Mouse (Mus musculus) embryonic facial prominence, embryonic 15.5 days (tissue): Measurements from ENCODE around the gene Rps28. TPM values are rescaled to one million over a fixed set of nuclear protein-coding genes. Genes with fewer than 3 reads are reported as not detected.

Experiments used
- ATAC-seq: fragments of 200-750 bp; cut with Nextera tagmentation; 2 replicates; pipeline ENCODE4 v1.8.0; 2017; ENCODE audit warnings: low read depth, moderate TSS enrichment; ENCODE audit not compliant: insufficient number of reproducible peaks, low FRiP score, low TSS enrichment
- H3K27ac ChIP-seq: fragments of 300-500 bp; sonication (generic); replicated peaks from 2 replicates; pipeline ENCODE4 v1.5.1; 2015; ENCODE audit warnings: mild to moderate bottlenecking, inconsistent platforms
- H3K27me3 ChIP-seq: fragments of 300-500 bp; sonication (generic); 2 replicates; pipeline ENCODE4 v1.6.1; 2015; ENCODE audit warnings: inconsistent platforms
- H3K36me3 ChIP-seq: fragments of 300-500 bp; sonication (generic); 2 replicates; pipeline ENCODE4 v1.6.1; 2015; ENCODE audit warnings: mild to moderate bottlenecking, inconsistent platforms
- H3K4me1 ChIP-seq: fragments of 300-500 bp; sonication (generic); 2 replicates; pipeline ENCODE4 v1.6.1; 2015; ENCODE audit warnings: inconsistent platforms
- H3K4me2 ChIP-seq: fragments of 300-500 bp; sonication (generic); replicated peaks from 2 replicates; pipeline ENCODE4 v1.6.1; 2015; ENCODE audit warnings: mild to moderate bottlenecking, inconsistent platforms
- H3K4me3 ChIP-seq: fragments of 300-500 bp; sonication (generic); replicated peaks from 2 replicates; pipeline ENCODE4 v1.5.1; 2015; ENCODE audit warnings: mild to moderate bottlenecking, inconsistent platforms
- H3K9ac ChIP-seq: fragments of 300-500 bp; sonication (generic); 2 replicates; pipeline ENCODE4 v1.6.1; 2015; ENCODE audit warnings: inconsistent platforms
- H3K9me3 ChIP-seq: fragments of 300-500 bp; sonication (generic); replicated peaks from 2 replicates; pipeline ENCODE4 v1.6.1; 2016; ENCODE audit warnings: inconsistent platforms
- WGBS: fragments of 180-500 bp; shearing (Covaris S2); methylation state at CpG from one replicate; pipeline ENCODE4 v1.1.7; 2015; 5-methylcytosine and 5-hydroxymethylcytosine counted together
- polyA plus RNA-seq: library from polyadenylated mRNA; unstranded; fragments of >200 nt; fragmentation: Nextera tagmentation; extraction: Ambion mirVana; gene quantifications from 2 replicates; pipeline ENCODE4 v1.2.1, GENCODE M21; 2015

The Rps28 gene
- polyA plus RNA-seq, 1 experiment from 2014 or later: 998 TPM

DNA sequence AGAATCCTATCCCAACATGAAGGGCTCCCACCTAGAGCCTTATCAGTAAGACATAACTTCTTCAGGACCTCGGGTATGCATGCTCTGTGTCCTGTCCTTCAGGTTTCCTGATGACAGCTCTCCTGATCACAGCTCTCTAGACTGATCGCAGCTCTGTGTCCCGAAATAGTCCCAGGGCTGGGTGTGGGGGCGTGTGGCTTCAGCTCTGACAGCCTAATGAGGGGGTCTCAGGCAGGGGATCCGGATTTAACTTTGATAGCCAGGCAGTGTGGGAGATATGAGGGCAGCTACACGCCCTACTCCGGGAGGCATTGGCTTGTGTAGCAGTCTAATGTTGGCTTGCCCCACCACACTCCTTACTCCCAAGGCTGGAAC, 13.2 kb downstream of the Rps28 start:
- H3K27ac ChIP-seq: no peak overlapping the region; the same call in 1 of the 2 replicates
- no peaks in the 10 kb centered on the region for H3K9me3 ChIP-seq
- H3K27me3 ChIP-seq: no peaks in the 10 kb centered on the region
- H3K4me3 ChIP-seq: peak overlapping the region; percentile 57
- 0 out of 2 replicates have a peak overlapping the region, but pooled peaks have one; percentile 40 for H3K9ac ChIP-seq
- peak overlapping the region; percentile 92 for H3K4me2 ChIP-seq
- no peaks in the 10 kb centered on the region for H3K36me3 ChIP-seq
- 15% methylated on average over 7 of the region's 7 CpGs for WGBS
- no peak for ATAC-seq
- peaks cover 11% of the 10 kb centered on the region for H3K4me1 ChIP-seq

DNA sequence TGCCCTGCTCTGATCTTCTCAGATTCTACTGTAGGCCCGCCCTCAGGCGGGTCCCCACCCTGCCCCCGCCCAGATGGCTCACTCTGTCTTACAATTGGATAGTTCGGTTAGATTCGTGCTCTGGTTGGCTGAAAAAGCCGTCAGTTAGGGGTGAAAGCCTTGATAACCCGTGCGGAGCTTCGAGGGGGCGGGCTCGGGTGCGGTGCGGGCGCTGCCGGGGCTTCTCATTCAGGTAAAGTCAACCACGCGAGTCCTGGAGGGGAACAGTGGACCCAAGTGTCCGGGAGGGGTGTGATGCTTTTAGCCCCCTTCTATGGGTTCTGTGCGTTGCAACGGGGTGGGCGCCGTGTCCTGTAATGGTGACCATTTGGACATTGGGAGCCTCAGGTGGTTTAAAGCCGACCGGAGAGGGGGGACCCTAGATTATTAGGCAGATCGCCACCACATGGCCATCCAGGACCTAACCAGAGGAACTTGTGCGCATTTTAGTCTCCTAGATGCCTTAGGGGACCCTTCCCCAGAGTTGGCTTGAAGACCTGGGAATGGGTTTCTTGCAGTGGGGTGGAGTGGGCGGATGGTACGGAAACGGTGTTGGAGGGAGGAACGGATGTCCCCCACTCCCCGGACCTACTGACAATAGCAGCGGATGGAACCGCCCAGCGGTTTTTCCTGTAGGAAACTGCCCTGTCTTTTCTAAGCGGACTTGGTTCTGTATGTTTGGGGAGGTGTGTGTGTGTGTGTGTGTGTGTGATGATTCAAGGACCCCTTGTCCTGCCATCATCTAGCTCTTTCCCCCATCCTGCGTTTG, 13.8 kb downstream of the Rps28 start, which contains the start of gene Kank3:
Gene Kank3 (plus strand): TSS at position 186 of the 808 bp plus-strand sequence.
- WGBS: under 1% methylated on average over 36 of the region's 36 CpGs

DNA sequence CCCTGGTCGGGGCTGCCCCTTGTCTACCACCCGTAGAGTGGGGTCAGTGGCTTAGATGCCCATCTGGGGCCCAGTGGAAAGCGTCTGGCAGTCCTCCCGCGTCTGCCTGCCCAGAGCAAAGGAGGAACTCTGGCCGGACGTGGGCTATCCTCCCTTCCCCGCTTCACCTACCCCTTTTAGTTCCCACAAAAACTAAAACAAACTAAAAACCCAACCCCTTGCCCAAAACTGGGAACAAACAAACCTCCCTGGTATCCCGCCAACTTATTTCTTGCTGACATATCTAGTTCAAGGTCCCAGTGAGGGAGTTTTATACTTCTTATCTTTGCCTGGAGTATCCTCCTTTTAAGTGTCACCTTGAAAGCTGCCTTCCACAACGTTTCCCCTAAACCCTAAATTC, 16.2 kb downstream of the Rps28 start:
- no peaks in the 10 kb centered on the region for H3K36me3 ChIP-seq
- H3K4me1 ChIP-seq: peaks cover 11% of the 10 kb centered on the region
- ATAC-seq: no peak
- H3K27ac ChIP-seq: no peak overlapping the region
- H3K4me3 ChIP-seq: no peak overlapping the region
- no peak overlapping the region for H3K9ac ChIP-seq
- H3K4me2 ChIP-seq: no peak overlapping the region
- H3K27me3 ChIP-seq: no peaks in the 10 kb centered on the region
- WGBS: 34% methylated on average over 10 of the region's 10 CpGs
- no peaks in the 10 kb centered on the region for H3K9me3 ChIP-seq

More for the DNA sequence above, 13.8 kb downstream of the Rps28 start, which contains the start of gene Kank3:
- Histone ChIP-seq H3K27me3 (no peaks in the 10 kb centered on the region), H3K9me3 (no peaks in the 10 kb centered on the region), H3K27ac (no peak within 1 kb of the TSS; the same call in 1 of the 2 replicates), H3K4me3 (peak within 1 kb of the TSS; percentile 57), H3K36me3 (no peaks in the 10 kb centered on the region), H3K4me1 (peaks cover 11% of the 10 kb centered on the region), H3K4me2 (peak within 1 kb of the TSS; percentile 92), H3K9ac (peak within 1 kb of the TSS; percentile 40; the same call in 1 of the 2 replicates)
- ATAC-seq: peak; percentile 95

DNA sequence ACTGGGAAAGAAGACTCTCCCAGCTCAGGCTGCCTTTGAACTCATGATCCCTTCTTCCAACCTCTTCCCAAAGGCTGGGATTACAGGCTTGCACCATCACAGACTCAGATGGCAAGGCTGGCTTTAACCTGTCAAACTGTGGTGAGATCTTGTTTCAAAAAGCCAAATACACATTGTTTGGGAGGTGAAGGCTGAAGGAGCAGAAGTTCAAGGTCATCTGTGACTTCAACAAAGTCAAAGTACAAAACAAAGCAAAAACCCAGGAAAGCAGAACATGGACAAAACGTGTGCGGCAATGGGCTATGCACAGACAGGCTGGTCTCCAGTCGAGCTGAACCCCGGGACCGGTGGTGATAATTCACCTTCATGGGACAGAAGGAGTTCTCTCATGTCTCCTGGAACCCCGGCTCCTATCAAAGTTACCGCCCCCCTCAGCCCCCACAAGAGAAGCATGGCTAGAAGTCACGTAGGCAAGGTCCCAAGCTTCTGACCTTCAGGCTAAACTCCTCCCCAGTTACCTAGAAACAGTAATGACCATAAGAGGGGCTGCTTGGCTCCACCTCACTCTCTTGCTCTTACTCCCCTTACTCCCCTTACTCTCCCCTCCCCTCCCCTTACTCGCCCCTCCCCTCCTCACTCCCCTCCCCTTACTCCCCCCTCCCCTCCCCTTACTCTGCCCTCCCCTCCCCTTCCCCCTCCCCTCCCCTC, 17.0 kb downstream of the Rps28 start:
- 54% methylated on average over 8 of the region's 9 CpGs for WGBS
- H3K4me3 ChIP-seq: no peak overlapping the region
- ATAC-seq: no peak
- H3K36me3 ChIP-seq: no peaks in the 10 kb centered on the region
- H3K27ac ChIP-seq: no peak overlapping the region
- H3K9ac ChIP-seq: no peak overlapping the region
- no peak overlapping the region for H3K4me2 ChIP-seq
- H3K4me1 ChIP-seq: peaks cover 11% of the 10 kb centered on the region
- no peaks in the 10 kb centered on the region for H3K27me3 ChIP-seq
- no peaks in the 10 kb centered on the region for H3K9me3 ChIP-seq

DNA sequence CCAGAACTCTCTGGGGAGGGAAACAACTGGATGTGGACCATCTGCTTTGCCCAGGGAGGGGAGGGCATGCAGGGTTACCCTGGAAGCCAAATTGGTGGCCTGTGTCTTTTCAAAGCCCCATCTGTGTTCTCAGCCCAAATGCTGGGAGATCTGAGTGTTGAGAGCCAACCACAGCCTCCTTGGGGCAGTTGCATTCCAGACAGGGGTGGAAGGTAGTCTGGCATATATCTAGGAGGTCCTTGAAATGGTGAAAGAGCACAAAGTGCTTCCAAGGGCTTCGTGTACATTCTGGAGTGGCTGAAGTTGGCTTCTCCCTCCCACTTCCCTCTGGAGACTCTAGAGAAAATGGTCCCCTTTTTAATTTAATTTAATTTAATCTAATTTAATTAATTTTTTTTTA, 19.6 kb downstream of the Rps28 start:
- H3K27ac ChIP-seq: no peak overlapping the region
- no peak for ATAC-seq
- 40% methylated on average over 1 of the region's 1 CpGs for WGBS

DNA sequence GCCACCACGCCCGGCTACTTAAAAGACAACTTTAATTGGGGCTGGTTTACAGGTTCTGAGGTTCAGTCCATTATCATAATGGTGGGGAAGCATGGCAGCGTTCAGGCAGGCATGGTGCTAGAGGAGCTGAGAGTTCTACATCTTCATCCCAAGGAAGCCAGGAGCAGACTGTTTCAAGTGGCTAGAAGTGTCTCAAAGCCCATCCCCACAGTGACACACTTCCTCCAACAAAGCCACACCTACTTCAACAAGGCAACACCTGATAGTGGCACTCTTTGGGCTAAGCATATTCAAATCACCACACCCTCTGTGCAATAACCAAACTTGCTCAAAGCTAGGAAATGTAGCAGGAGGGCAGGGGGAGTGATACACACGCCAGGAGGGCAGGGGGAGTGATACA, 20.2 kb downstream of the Rps28 start:
- Histone ChIP-seq H3K9me3 (no peaks in the 10 kb centered on the region), H3K4me3 (no peak overlapping the region), H3K27me3 (no peaks in the 10 kb centered on the region), H3K9ac (no peak overlapping the region), H3K4me1 (no peaks in the 10 kb centered on the region), H3K4me2 (no peak overlapping the region), H3K36me3 (no peaks in the 10 kb centered on the region), H3K27ac (no peak overlapping the region)
- no peak for ATAC-seq
- 53% methylated on average over 4 of the region's 4 CpGs for WGBS

More for the DNA sequence above, 19.6 kb downstream of the Rps28 start:
- H3K9me3 ChIP-seq: no peaks in the 10 kb centered on the region
- H3K4me2 ChIP-seq: no peak overlapping the region
- H3K4me1 ChIP-seq: no peaks in the 10 kb centered on the region
- no peaks in the 10 kb centered on the region for H3K27me3 ChIP-seq
- no peak overlapping the region for H3K9ac ChIP-seq
- no peaks in the 10 kb centered on the region for H3K36me3 ChIP-seq
- H3K4me3 ChIP-seq: no peak overlapping the region

DNA sequence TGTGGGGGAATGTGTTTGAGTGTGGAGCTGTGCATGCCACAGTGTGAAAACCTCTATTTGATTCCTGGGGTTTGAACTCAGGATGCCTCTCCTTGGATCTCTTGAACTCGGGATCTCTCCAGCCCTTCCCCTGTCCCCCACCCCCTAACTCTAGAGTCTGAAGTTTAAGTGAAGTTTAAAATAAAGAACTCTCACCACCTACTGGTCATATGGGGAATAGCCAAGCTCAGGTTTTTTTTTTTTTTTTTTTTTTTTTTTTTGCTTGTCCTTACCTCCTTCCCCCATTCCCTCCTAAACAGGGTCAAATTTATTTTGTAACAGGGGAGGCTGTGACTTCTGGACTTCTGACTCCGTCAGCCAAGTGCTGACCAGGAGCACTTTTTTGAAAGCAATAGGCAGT, 22.1 kb downstream of the Rps28 start:
- Histone ChIP-seq H3K9me3 (no peaks in the 10 kb centered on the region), H3K27me3 (no peaks in the 10 kb centered on the region), H3K4me2 (no peak overlapping the region), H3K27ac (no peak overlapping the region), H3K4me3 (no peak overlapping the region), H3K4me1 (no peaks in the 10 kb centered on the region), H3K9ac (no peak overlapping the region), H3K36me3 (no peaks in the 10 kb centered on the region)
- WGBS: 4% methylated on average over 2 of the region's 2 CpGs
- ATAC-seq: no peak

DNA sequence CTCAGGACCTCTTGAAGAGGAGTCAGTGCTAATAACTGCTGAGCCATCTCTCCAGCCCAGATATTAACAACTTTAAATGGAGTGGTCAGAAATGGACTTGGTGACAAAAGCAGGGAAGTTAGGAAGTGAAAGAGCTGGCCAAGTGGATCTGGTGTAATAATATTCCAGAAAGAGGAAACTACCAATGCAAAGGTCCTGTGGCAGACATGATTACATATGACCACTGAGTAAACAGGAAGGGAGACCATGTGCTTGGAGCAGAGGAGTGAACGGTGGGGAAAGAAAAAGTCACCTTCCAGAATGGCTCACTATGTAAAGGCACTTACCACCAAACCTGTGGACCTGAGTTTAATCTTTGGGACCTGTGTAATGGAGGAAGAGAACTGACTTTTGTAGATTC, 25.1 kb downstream of the Rps28 start:
- H3K9ac ChIP-seq: no peak overlapping the region
- ATAC-seq: no peak
- H3K4me2 ChIP-seq: no peak overlapping the region
- H3K4me1 ChIP-seq: no peaks in the 10 kb centered on the region
- WGBS: 53% methylated on average over 1 of the region's 1 CpGs
- H3K27me3 ChIP-seq: no peaks in the 10 kb centered on the region
- no peak overlapping the region for H3K4me3 ChIP-seq
- H3K27ac ChIP-seq: no peak overlapping the region
- no peaks in the 10 kb centered on the region for H3K36me3 ChIP-seq
- H3K9me3 ChIP-seq: no peaks in the 10 kb centered on the region

DNA sequence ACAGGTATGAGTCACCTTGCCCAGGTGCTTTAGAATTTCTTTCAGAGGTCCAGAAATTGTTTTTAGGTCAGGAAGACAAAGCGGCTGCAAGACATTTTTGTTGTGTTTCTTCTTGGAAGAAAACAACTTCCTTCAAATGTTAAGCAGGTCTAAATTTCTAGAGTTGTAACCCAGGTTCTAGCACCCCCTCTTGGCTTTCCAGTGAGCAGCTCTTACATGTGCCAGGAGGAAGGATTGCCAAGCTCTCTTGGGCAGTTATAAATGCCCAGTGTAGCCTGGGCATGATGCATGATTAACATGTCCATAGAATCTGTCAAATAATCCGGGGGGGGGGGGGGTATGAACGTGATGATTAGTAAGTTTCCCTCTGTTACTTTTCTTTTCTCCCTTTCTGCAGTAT, 26.1 kb downstream of the Rps28 start:
- Histone ChIP-seq H3K27me3 (no peaks in the 10 kb centered on the region), H3K27ac (no peak overlapping the region), H3K4me3 (no peak overlapping the region), H3K9ac (no peak overlapping the region), H3K4me1 (no peaks in the 10 kb centered on the region), H3K9me3 (no peaks in the 10 kb centered on the region), H3K4me2 (no peak overlapping the region), H3K36me3 (no peaks in the 10 kb centered on the region)
- ATAC-seq: no peak
- 52% methylated on average over 3 of the region's 3 CpGs for WGBS

DNA sequence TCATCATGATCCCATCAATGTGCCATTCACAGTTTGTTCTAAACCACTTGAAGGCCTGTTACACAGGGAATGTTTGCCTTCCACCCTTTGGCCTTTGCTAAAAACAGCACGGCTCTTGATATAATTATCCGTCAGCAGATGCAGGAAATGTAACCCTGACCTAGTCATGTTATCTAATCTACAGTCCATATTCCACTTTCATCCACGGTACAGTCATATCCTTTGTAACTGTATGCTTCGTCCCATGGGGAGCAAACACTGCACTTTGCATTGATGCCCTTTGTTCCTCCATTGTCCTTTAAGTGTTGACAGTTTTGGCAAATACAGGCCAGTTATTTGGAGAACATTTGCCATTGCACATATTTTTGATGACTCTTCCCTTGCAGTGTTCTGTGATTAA, 35.6 kb downstream of the Rps28 start:
- no peak overlapping the region for H3K4me3 ChIP-seq
- H3K36me3 ChIP-seq: no peaks in the 10 kb centered on the region
- 54% methylated on average over 4 of the region's 4 CpGs for WGBS
- no peaks in the 10 kb centered on the region for H3K9me3 ChIP-seq
- H3K27me3 ChIP-seq: no peaks in the 10 kb centered on the region
- no peak overlapping the region for H3K9ac ChIP-seq
- no peaks in the 10 kb centered on the region; the same call in 1 of the 2 replicates for H3K4me1 ChIP-seq
- no peak overlapping the region for H3K4me2 ChIP-seq
- H3K27ac ChIP-seq: no peak overlapping the region
- ATAC-seq: no peak

DNA sequence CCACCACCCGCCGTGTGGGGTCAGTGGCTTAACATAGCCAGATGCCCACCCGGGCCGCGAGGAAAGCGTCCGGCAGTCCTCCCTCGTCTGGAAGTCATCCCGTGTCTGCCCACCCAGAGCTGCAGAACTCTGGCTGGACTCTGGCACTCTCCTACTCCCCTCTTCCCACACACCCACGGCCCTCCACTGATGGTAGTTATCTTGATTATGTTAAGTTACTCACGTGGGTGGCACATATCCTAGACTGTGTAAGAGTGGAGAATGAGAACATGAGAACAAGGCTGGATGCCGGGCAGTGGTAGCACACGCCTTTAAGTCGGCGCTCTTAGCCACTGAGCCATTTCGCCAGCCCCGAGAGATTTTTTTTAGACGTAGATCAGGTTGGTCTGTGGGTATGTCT, 38.0 kb downstream of the Rps28 start:
- Histone ChIP-seq H3K4me3 (no peak overlapping the region), H3K9ac (no peak overlapping the region), H3K4me2 (no peak overlapping the region), H3K27ac (no peak overlapping the region), H3K27me3 (no peaks in the 10 kb centered on the region), H3K9me3 (no peaks in the 10 kb centered on the region), H3K4me1 (peaks cover 22% of the 10 kb centered on the region), H3K36me3 (no peaks in the 10 kb centered on the region)
- 87% methylated on average over 18 of the region's 18 CpGs for WGBS
- no peak; the same call in 1 of the 2 replicates for ATAC-seq
